Mouse (Mus musculus) ES-Bruce4 (cell line): ENCODE results near the gene Lmtk2. TPM values are rescaled to one million over a fixed set of nuclear protein-coding genes. Genes with fewer than 3 reads are reported as not detected.

ENCODE experiments used
- H3K27ac ChIP-seq: 2 replicates; pipeline ENCODE4 v1.5.1; 2012; ENCODE audit warnings: low read length, inconsistent platforms; ENCODE audit not compliant: insufficient read depth
- H3K27me3 ChIP-seq: 2 replicates; pipeline ENCODE4 v1.6.1; 2012; ENCODE audit warnings: mild to moderate bottlenecking, low read length, inconsistent platforms; ENCODE audit not compliant: control insufficient read depth, poor library complexity, insufficient read depth, severe bottlenecking
- H3K36me3 ChIP-seq: 2 replicates; pipeline ENCODE4 v1.6.1; 2012; ENCODE audit warnings: inconsistent platforms, mild to moderate bottlenecking, low read length, moderate library complexity; ENCODE audit not compliant: control insufficient read depth, poor library complexity, insufficient read depth, severe bottlenecking
- H3K4me1 ChIP-seq: one replicate; pipeline ENCODE4 v1.8.1; 2011; ENCODE audit warnings: low read length; ENCODE audit not compliant: control insufficient read depth, insufficient read depth
- H3K4me3 ChIP-seq: 2 replicates; pipeline ENCODE4 v1.5.1; 2011; ENCODE audit warnings: low read depth, mild to moderate bottlenecking, low read length
- H3K9ac ChIP-seq: 2 replicates; pipeline ENCODE4 v1.6.1; 2012; ENCODE audit warnings: low read depth, mild to moderate bottlenecking, inconsistent platforms; ENCODE audit not compliant: poor library complexity, severe bottlenecking
- H3K9me3 ChIP-seq: replicated peaks from 2 replicates; pipeline ENCODE4 v1.6.1; 2012; ENCODE audit warnings: mild to moderate bottlenecking, low read length, inconsistent platforms; ENCODE audit not compliant: control insufficient read depth, poor library complexity, insufficient read depth, severe bottlenecking
- CTCF ChIP-seq: IDR thresholded peaks from one replicate; pipeline ENCODE4 v1.8.1; 2011; ENCODE audit warnings: low read depth, low read length
- EP300 ChIP-seq: IDR thresholded peaks from 2 replicates; pipeline ENCODE4 v1.6.1; 2011; ENCODE audit warnings: low read depth, low read length; ENCODE audit not compliant: insufficient read depth
- POLR2A ChIP-seq: IDR thresholded peaks from one replicate; pipeline ENCODE4 v1.8.1; 2011; ENCODE audit warnings: low read length; ENCODE audit not compliant: insufficient read depth
- polyA plus RNA-seq: library from polyadenylated mRNA; stranded (reverse); fragments of >200 nt; gene quantifications from 2 replicates; pipeline ENCODE4 v1.2.4, GENCODE M21; 2011; ENCODE audit warnings: low read depth; ENCODE audit not compliant: missing spikeins, insufficient read depth, insufficient read length

Gene Lmtk2
- polyA plus RNA-seq, 1 experiment: 47.1 TPM

GRCm38 (mm10) chr5:144183647-144184335 is 83.6 kb downstream of the Lmtk2 start:
- H3K9ac ChIP-seq: no peak overlapping the region
- no peak for TF ChIP-seq EP300
- no peak for TF ChIP-seq CTCF
- TF ChIP-seq POLR2A: no peak
- no peaks in the 10 kb centered on the region for H3K27me3 ChIP-seq
- peaks cover 4% of the 10 kb centered on the region for H3K4me1 ChIP-seq
- H3K4me3 ChIP-seq: no peak overlapping the region
- H3K9me3 ChIP-seq: no peaks in the 10 kb centered on the region
- peak overlapping the region; percentile 2; the same call in 1 of the 2 replicates for H3K27ac ChIP-seq
- peaks cover 17% of the 10 kb centered on the region for H3K36me3 ChIP-seq

DNA sequence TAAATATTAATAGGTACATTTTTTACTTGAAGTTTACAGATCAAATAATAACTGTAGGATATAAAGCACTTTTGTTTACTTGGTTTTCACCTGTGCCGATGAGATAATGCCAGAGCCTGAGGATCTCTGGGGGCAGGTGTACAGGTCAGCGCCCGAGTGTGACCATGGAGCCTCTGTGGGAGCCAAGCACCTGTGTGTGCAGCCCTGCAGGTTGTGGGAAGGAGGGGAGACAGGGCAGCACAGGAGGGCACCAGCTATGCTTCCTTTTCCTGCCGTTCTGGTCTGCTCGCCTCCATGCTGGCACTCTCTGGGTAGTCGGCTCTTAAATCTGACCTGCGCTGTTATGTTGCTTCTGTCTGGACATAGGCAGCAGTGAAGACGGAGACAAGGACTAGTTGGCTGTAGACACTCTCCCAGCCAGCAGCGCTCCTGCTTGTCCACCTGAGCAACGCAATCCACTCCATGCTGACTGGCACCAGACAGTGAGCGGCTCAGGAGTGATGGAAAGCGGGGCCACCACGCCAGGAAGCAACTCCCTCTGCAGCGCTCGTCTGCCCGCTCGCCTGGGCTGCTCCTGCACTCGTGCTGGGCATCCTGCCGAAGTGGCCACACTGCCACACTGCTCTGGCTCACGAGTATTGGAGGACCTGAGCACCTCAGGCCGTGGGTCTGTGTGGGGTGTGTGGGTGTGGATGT is 84.3 kb downstream of the Lmtk2 start:
- Histone ChIP-seq H3K9me3 (no peaks in the 10 kb centered on the region), H3K27ac (no peak overlapping the region), H3K27me3 (no peaks in the 10 kb centered on the region), H3K9ac (no peak overlapping the region), H3K36me3 (peaks cover 17% of the 10 kb centered on the region), H3K4me1 (peaks cover 6% of the 10 kb centered on the region), H3K4me3 (no peak overlapping the region)
- TF ChIP-seq EP300: no peak
- no peak for TF ChIP-seq CTCF
- TF ChIP-seq POLR2A: no peak

GRCm38 (mm10) chr5:144188422-144188821 is 88.2 kb downstream of the Lmtk2 start:
- Histone ChIP-seq H3K27ac (no peak overlapping the region), H3K36me3 (peaks cover 17% of the 10 kb centered on the region), H3K9me3 (no peaks in the 10 kb centered on the region), H3K27me3 (no peaks in the 10 kb centered on the region), H3K9ac (no peak overlapping the region), H3K4me3 (no peak overlapping the region), H3K4me1 (peaks cover 8% of the 10 kb centered on the region)
- TF ChIP-seq EP300 (no peak), CTCF (no peak), POLR2A (no peak)

- no peak for TF ChIP-seq EP300
- no peak for TF ChIP-seq CTCF
- TF ChIP-seq POLR2A: no peak
- H3K9me3 ChIP-seq: no peaks in the 10 kb centered on the region
- H3K4me1 ChIP-seq: peaks cover 4% of the 10 kb centered on the region
- H3K4me3 ChIP-seq: no peak overlapping the region
- H3K27ac ChIP-seq: no peak overlapping the region
- no peak overlapping the region for H3K9ac ChIP-seq
- H3K27me3 ChIP-seq: no peaks in the 10 kb centered on the region
- H3K36me3 ChIP-seq: peaks cover 17% of the 10 kb centered on the region
These were observed 89.1 kb downstream of the Lmtk2 start for GRCm38 (mm10) chr5:144189327-144189726.

GRCm38 (mm10) chr5:144189950-144190583 is 89.8 kb downstream of the Lmtk2 start, which contains the start of gene Bhlha15:
Gene Bhlha15 (plus strand): TSS chr5:144190286.
- no peaks in the 10 kb centered on the region for H3K27me3 ChIP-seq
- no peaks in the 10 kb centered on the region for H3K9me3 ChIP-seq
- H3K4me1 ChIP-seq: peaks cover 4% of the 10 kb centered on the region
- TF ChIP-seq CTCF: no peak
- TF ChIP-seq EP300: 0 out of 2 replicates have a peak, but pooled peaks have one; percentile 7
- TF ChIP-seq POLR2A: no peak
- peak within 1 kb of the TSS; percentile 45 for H3K4me3 ChIP-seq
- H3K9ac ChIP-seq: no peak within 1 kb of the TSS
- no peak within 1 kb of the TSS for H3K27ac ChIP-seq
- H3K36me3 ChIP-seq: peaks cover 12% of the 10 kb centered on the region
